Mouse (Mus musculus) stomach, embryonic 15.5 days (tissue): ENCODE results near the gene Pard3. TPM values are rescaled to one million over a fixed set of nuclear protein-coding genes. Genes with fewer than 3 reads are reported as not detected.

Experiments used
- ATAC-seq: fragments of 200-750 bp; cut with Nextera tagmentation; 2 replicates; pipeline ENCODE4 v1.8.0; 2017; ENCODE audit warnings: low read depth, moderate number of reproducible peaks, moderate TSS enrichment; ENCODE audit not compliant: insufficient read depth, low FRiP score
- H3K27ac ChIP-seq: fragments of 300-500 bp; sonication (generic); 2 replicates; pipeline ENCODE4 v1.5.1; 2015; ENCODE audit warnings: mild to moderate bottlenecking, inconsistent platforms
- H3K27me3 ChIP-seq: fragments of 300-500 bp; sonication (generic); replicated peaks from 2 replicates; pipeline ENCODE4 v1.6.1; 2015; ENCODE audit warnings: inconsistent platforms
- H3K36me3 ChIP-seq: fragments of 300-500 bp; sonication (generic); 2 replicates; pipeline ENCODE4 v1.6.1; 2015; ENCODE audit warnings: inconsistent platforms
- H3K4me1 ChIP-seq: fragments of 300-500 bp; sonication (generic); 2 replicates; pipeline ENCODE4 v1.6.1; 2015; ENCODE audit warnings: inconsistent platforms
- H3K4me2 ChIP-seq: fragments of 300-500 bp; sonication (generic); 2 replicates; pipeline ENCODE4 v1.6.1; 2015; ENCODE audit warnings: mild to moderate bottlenecking, inconsistent platforms
- H3K4me3 ChIP-seq: fragments of 300-500 bp; sonication (generic); replicated peaks from 2 replicates; pipeline ENCODE4 v1.5.1; 2015; ENCODE audit warnings: inconsistent platforms
- H3K9ac ChIP-seq: fragments of 300-500 bp; sonication (generic); 2 replicates; pipeline ENCODE4 v1.6.1; 2015; ENCODE audit warnings: inconsistent platforms
- H3K9me3 ChIP-seq: fragments of 300-500 bp; sonication (generic); 2 replicates; pipeline ENCODE4 v1.6.1; 2016; ENCODE audit warnings: inconsistent platforms
- WGBS: fragments of 180-500 bp; shearing (Covaris S2); methylation state at CpG from one replicate; pipeline ENCODE4 v1.1.7; 2015; 5-methylcytosine and 5-hydroxymethylcytosine counted together
- polyA plus RNA-seq: library from polyadenylated mRNA; unstranded; fragments of >200 nt; fragmentation: Nextera tagmentation; extraction: Ambion mirVana; gene quantifications from 2 replicates; pipeline ENCODE4 v1.2.1, GENCODE M21; 2015

Gene Pard3
- polyA plus RNA-seq, 1 experiment from 2014 or later: 28.3 TPM

DNA sequence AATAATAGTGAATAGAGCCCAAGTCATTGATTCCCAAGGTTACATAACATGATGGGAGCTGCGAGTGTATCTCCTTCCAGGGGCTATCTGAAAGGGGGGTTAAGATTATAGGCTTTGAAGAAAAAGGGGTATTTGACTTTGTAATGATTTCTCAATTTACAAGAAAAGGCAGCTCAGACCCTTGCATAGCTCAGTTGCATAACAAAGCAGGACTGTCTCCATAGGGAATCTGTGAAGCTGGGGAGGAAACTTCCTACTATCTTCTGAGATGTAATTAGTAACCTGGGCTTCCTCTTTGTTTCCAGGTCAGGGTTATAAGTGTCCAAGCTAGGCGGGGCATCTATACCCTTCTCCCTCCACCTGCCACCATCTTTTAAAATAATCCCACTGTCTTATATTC, 279.4 kb downstream of the Pard3 start:
- no peaks in the 10 kb centered on the region for H3K27me3 ChIP-seq
- no peaks in the 10 kb centered on the region for H3K36me3 ChIP-seq
- no peak overlapping the region for H3K9ac ChIP-seq
- no peak overlapping the region for H3K27ac ChIP-seq
- H3K4me3 ChIP-seq: no peak overlapping the region
- H3K4me2 ChIP-seq: no peak overlapping the region
- H3K4me1 ChIP-seq: no peaks in the 10 kb centered on the region; the same call in 1 of the 2 replicates
- no peaks in the 10 kb centered on the region for H3K9me3 ChIP-seq
- no peak for ATAC-seq
- 70% methylated on average over 2 of the region's 2 CpGs for WGBS

DNA sequence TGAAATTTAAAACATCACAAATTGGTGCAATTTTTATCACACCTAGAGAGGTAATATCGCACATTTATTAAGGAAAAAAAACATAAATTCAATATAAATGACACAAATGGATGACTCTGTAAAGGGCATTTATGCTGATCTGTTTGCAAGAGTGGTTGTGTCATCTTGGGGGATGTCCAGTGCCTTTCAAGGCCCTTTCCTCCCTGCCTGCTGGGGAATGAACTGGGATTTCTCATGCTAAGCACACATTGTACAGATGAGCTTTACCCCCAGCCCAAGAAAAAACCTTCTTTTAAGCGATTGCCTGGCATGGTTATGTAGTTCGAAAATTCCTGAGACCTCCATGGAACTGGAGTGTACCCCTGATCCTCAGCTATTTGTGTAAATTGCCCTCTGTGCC, 280.7 kb downstream of the Pard3 start:
- WGBS: 78% methylated on average over 3 of the region's 3 CpGs
- no peak overlapping the region for H3K27ac ChIP-seq
- H3K27me3 ChIP-seq: no peaks in the 10 kb centered on the region
- no peak overlapping the region for H3K9ac ChIP-seq
- H3K4me2 ChIP-seq: no peak overlapping the region
- no peak overlapping the region for H3K4me3 ChIP-seq
- no peaks in the 10 kb centered on the region for H3K36me3 ChIP-seq
- no peak for ATAC-seq
- H3K9me3 ChIP-seq: no peaks in the 10 kb centered on the region
- no peaks in the 10 kb centered on the region; the same call in 1 of the 2 replicates for H3K4me1 ChIP-seq

GRCm38 (mm10) chr8:127345912-127346423, 282.3 kb downstream of the Pard3 start:
- no peaks in the 10 kb centered on the region for H3K9me3 ChIP-seq
- H3K27ac ChIP-seq: no peak overlapping the region
- H3K4me2 ChIP-seq: no peak overlapping the region
- no peak overlapping the region for H3K9ac ChIP-seq
- WGBS: 89% methylated on average over 1 of the region's 1 CpGs
- no peaks in the 10 kb centered on the region; the same call in 1 of the 2 replicates for H3K4me1 ChIP-seq
- ATAC-seq: no peak
- H3K4me3 ChIP-seq: no peak overlapping the region
- H3K27me3 ChIP-seq: no peaks in the 10 kb centered on the region
- H3K36me3 ChIP-seq: no peaks in the 10 kb centered on the region

GRCm38 (mm10) chr8:127347890-127348495, 284.3 kb downstream of the Pard3 start:
- H3K36me3 ChIP-seq: no peaks in the 10 kb centered on the region
- H3K9me3 ChIP-seq: no peaks in the 10 kb centered on the region
- no peak overlapping the region for H3K9ac ChIP-seq
- H3K4me3 ChIP-seq: no peak overlapping the region
- no peak for ATAC-seq
- no peak overlapping the region for H3K4me2 ChIP-seq
- no peaks in the 10 kb centered on the region; the same call in 1 of the 2 replicates for H3K4me1 ChIP-seq
- no peaks in the 10 kb centered on the region for H3K27me3 ChIP-seq
- H3K27ac ChIP-seq: no peak overlapping the region
- 91% methylated on average over 2 of the region's 2 CpGs for WGBS

GRCm38 (mm10) chr8:127361796-127362195, 298.1 kb downstream of the Pard3 start:
- Histone ChIP-seq H3K4me1 (no peaks in the 10 kb centered on the region), H3K9me3 (no peaks in the 10 kb centered on the region), H3K4me2 (no peak overlapping the region), H3K9ac (no peak overlapping the region), H3K27me3 (no peaks in the 10 kb centered on the region), H3K27ac (no peak overlapping the region), H3K4me3 (no peak overlapping the region), H3K36me3 (no peaks in the 10 kb centered on the region)
- ATAC-seq: no peak

DNA sequence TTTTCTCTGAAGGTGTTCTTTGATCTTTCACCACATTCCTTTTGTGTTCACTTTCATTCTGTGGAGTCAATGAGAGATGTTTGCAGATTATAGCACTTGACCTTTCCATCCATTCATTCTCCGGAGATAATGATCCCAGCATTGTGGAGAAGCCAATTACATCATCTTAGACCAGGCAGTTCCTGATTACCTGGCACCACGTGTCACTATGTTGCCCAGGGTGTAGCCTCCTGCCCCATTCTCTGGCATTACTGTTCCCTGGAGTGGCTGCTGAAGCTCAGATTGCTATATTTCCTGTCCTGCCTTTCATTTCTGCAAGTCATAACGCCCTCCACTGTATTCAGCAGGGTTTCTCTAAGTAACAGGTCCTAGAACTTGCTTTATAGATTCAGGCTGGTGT, 304.7 kb downstream of the Pard3 start:
- H3K27ac ChIP-seq: no peak overlapping the region
- no peak for ATAC-seq
- no peak overlapping the region for H3K4me3 ChIP-seq
- WGBS: 68% methylated on average over 3 of the region's 3 CpGs
- no peaks in the 10 kb centered on the region for H3K4me1 ChIP-seq
- no peaks in the 10 kb centered on the region for H3K36me3 ChIP-seq
- H3K27me3 ChIP-seq: no peaks in the 10 kb centered on the region
- H3K4me2 ChIP-seq: no peak overlapping the region
- no peak overlapping the region for H3K9ac ChIP-seq
- H3K9me3 ChIP-seq: no peaks in the 10 kb centered on the region

DNA sequence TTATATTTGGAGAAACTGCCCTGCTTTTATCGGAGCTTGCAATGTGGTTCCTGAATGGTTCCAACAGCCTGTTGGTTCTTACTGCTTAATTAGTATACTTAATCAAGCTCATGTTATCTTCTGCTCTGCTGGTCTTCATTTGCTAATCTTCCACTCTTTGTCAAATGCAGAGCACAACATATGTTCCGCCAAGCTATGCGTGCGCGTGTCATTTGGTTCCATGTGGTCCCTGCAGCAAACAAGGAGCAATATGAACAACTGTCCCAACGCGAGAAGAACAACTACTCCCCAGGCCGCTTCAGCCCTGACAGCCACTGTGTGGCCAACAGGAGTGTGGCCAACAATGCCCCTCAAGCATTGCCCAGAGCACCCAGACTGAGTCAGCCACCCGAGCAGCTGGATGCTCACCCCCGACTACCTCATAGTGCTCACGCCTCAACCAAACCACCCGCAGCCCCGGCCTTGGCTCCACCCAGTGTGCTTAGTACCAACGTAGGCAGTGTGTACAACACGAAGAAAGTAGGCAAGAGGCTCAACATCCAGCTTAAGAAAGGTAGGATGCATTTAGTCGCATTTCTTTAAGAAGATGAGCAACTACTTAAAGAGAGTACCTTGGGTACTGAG, 307.7 kb downstream of the Pard3 start:
- Histone ChIP-seq H3K27ac (no peak overlapping the region), H3K4me3 (no peak overlapping the region), H3K4me2 (no peak overlapping the region), H3K4me1 (no peaks in the 10 kb centered on the region), H3K9me3 (no peaks in the 10 kb centered on the region), H3K9ac (no peak overlapping the region), H3K27me3 (no peaks in the 10 kb centered on the region), H3K36me3 (no peaks in the 10 kb centered on the region)
- 92% methylated on average over 16 of the region's 16 CpGs for WGBS
- ATAC-seq: no peak

DNA sequence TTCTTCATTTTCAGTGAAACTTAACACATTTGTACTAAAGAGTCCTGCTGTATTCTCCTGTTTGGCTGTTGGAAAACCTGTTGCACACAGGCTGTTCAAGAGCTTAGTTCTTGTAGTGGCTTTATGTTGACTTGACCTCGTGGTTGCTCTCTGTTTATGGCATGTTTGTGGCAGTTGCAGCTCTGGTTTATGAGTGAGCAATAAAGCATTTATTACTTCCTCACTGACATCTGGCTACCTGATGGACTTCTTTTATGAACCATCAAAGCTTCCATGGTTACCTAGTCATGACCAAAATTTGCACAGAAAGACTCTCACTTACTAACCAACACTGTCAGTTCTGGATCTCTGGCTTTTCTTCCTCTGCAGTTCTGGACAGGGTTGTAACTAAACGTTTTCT, 314.1 kb downstream of the Pard3 start:
- H3K9ac ChIP-seq: no peak overlapping the region
- 59% methylated on average over 2 of the region's 2 CpGs for WGBS
- no peak for ATAC-seq
- H3K9me3 ChIP-seq: no peaks in the 10 kb centered on the region
- no peak overlapping the region for H3K27ac ChIP-seq
- peaks cover 13% of the 10 kb centered on the region for H3K36me3 ChIP-seq
- no peak overlapping the region for H3K4me3 ChIP-seq
- H3K4me1 ChIP-seq: no peaks in the 10 kb centered on the region
- H3K4me2 ChIP-seq: no peak overlapping the region
- H3K27me3 ChIP-seq: no peaks in the 10 kb centered on the region

- no peak overlapping the region for H3K27ac ChIP-seq
- H3K27me3 ChIP-seq: no peaks in the 10 kb centered on the region
- no peak overlapping the region for H3K4me2 ChIP-seq
- no peak overlapping the region for H3K4me3 ChIP-seq
- ATAC-seq: no peak
- no peaks in the 10 kb centered on the region for H3K9me3 ChIP-seq
- peaks cover 23% of the 10 kb centered on the region for H3K36me3 ChIP-seq
- H3K4me1 ChIP-seq: no peaks in the 10 kb centered on the region
- WGBS: 77% methylated on average over 11 of the region's 11 CpGs
- H3K9ac ChIP-seq: no peak overlapping the region
These were observed 315.5 kb downstream of the Pard3 start for GRCm38 (mm10) chr8:127378994-127379858.

DNA sequence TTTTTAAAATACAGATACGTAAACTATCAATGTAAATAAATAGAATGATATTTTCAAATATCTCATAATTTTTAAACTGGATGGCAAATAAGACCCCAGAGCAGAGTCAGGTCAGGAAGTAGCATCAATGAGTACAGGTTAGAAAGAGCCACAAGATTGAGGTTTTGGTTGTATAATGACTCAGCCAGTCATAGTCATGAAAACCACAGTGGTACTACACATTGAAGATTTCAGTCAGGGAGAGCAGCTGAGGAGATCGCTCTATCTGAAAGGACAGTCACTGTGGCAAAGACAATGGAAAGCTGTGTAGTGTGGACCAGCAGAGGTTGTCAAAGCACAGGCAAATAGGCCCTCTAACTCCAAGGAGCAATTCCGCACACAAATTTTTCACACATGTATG, 317.6 kb downstream of the Pard3 start:
- H3K4me3 ChIP-seq: no peak overlapping the region
- WGBS: 91% methylated on average over 3 of the region's 3 CpGs
- H3K9ac ChIP-seq: no peak overlapping the region
- no peak overlapping the region for H3K27ac ChIP-seq
- no peaks in the 10 kb centered on the region for H3K27me3 ChIP-seq
- H3K36me3 ChIP-seq: peaks cover 23% of the 10 kb centered on the region
- H3K4me2 ChIP-seq: no peak overlapping the region
- no peaks in the 10 kb centered on the region for H3K4me1 ChIP-seq
- no peaks in the 10 kb centered on the region for H3K9me3 ChIP-seq
- no peak for ATAC-seq

- H3K4me1 ChIP-seq: no peaks in the 10 kb centered on the region
- H3K9ac ChIP-seq: no peak overlapping the region
- H3K4me3 ChIP-seq: no peak overlapping the region
These were observed 329.0 kb downstream of the Pard3 start for GRCm38 (mm10) chr8:127392700-127393099.

DNA sequence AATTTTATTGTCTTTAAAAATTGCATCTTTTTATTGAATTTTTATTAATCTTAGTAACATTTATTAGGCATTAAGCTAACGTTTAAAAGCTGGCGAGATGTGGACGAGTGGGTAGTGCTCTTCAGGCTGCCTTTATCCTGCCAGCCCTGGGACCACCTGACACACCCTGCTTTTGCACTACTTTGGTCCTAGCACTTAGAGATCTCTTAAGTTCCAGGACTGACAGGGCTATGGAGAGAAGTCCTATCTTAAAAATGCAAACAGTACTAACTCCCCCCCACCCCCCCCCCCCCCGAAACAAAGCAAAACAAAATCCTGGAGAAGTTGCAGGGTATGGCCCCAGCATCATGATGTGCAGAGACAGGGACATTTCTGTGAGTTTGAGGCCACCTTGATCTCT, 331.8 kb downstream of the Pard3 start:
- Histone ChIP-seq H3K9ac (no peak overlapping the region), H3K4me3 (no peak overlapping the region), H3K4me2 (no peak overlapping the region), H3K36me3 (peaks cover 7% of the 10 kb centered on the region), H3K27ac (no peak overlapping the region), H3K27me3 (no peaks in the 10 kb centered on the region), H3K4me1 (no peaks in the 10 kb centered on the region), H3K9me3 (no peaks in the 10 kb centered on the region)
- WGBS: 81% methylated on average over 4 of the region's 4 CpGs
- no peak for ATAC-seq

More at GRCm38 (mm10) chr8:127392700-127393099, 329.0 kb downstream of the Pard3 start:
- H3K4me2 ChIP-seq: no peak overlapping the region
- H3K27me3 ChIP-seq: no peaks in the 10 kb centered on the region
- peaks cover 15% of the 10 kb centered on the region for H3K36me3 ChIP-seq
- no peak overlapping the region for H3K27ac ChIP-seq
- H3K9me3 ChIP-seq: no peaks in the 10 kb centered on the region
- no peak for ATAC-seq
